Mouse (Mus musculus) left cerebral cortex, postnatal 4 days (tissue): ENCODE data around the gene Eif4a1. TPM values are rescaled to one million over a fixed set of nuclear protein-coding genes. Genes with fewer than 3 reads are reported as not detected.
"Not testable (repeated sequence)": the region's sequence is repeated elsewhere in the genome, so short reads cannot be mapped to it uniquely, and the experiment has no call there.

Source experiments
- DNase-seq: peaks from one replicate; pipeline ENCODE4 v3.0.0-alpha.2; 2022
- intact Hi-C: fragments of 180-260 bp; cut with DNase I; formaldehyde crosslinking; loops from one replicate; pipeline ENCODE4 v1.15.1; 2025
- total RNA-seq, 2 experiments: library from RNA; stranded (reverse); gene quantifications; 2 replicates each; pipeline ENCODE4 v1.2.3; 2021

The Eif4a1 gene
- total RNA-seq, 2 experiments from 2014 or later = 661 to 680 TPM

GRCm38 (mm10) chr11:69702886-69703285 lies 30.7 kb upstream of the Eif4a1 start:
- intact Hi-C loops, DNase-seq: not testable (repeated sequence)

GRCm38 (mm10) chr11:69699595-69699994 lies 27.4 kb upstream of the Eif4a1 start:
- intact Hi-C loops = no loop called here
- DNase-seq = no peak

GRCm38 (mm10) chr11:69698574-69698973 lies 26.4 kb upstream of the Eif4a1 start:
- DNase-seq = no peak

GRCm38 (mm10) chr11:69697396-69697795 lies 25.2 kb upstream of the Eif4a1 start:
- intact Hi-C loops = no loop called here
- no peak for DNase-seq

More at GRCm38 (mm10) chr11:69698574-69698973, 26.4 kb upstream of the Eif4a1 start:
- intact Hi-C loops = no loop called here

GRCm38 (mm10) chr11:69695361-69696181 lies 23.3 kb upstream of the Eif4a1 start, which contains the start of the genes Tnfsf12 and Tnfsfm13:
Gene Tnfsf12, minus strand, starts transcription at chr11:69695849.
Gene Tnfsfm13, minus strand, starts transcription at chr11:69696098.
- intact Hi-C loops = no loop called here
- peak; percentile 65 for DNase-seq

- no peak for DNase-seq
- intact Hi-C loops = no loop called here
These were observed 22.8 kb upstream of the Eif4a1 start for GRCm38 (mm10) chr11:69695046-69695360.

- intact Hi-C loops = no loop called here
These were observed 21.3 kb upstream of the Eif4a1 start for GRCm38 (mm10) chr11:69693421-69693965.

GRCm38 (mm10) chr11:69692863-69693262 lies 20.6 kb upstream of the Eif4a1 start:
- intact Hi-C loops = no loop called here
- no peak for DNase-seq

More at GRCm38 (mm10) chr11:69693421-69693965, 21.3 kb upstream of the Eif4a1 start:
- DNase-seq = no peak

GRCm38 (mm10) chr11:69692196-69692811 lies 20.1 kb upstream of the Eif4a1 start:
- intact Hi-C loops = no loop called here
- DNase-seq = no peak

GRCm38 (mm10) chr11:69689891-69690290 lies 17.7 kb upstream of the Eif4a1 start:
- no peak for DNase-seq
- intact Hi-C loops = no loop called here

- intact Hi-C loops = no loop called here
These were observed 14.8 kb upstream of the Eif4a1 start for GRCm38 (mm10) chr11:69687061-69687460.

GRCm38 (mm10) chr11:69686377-69686776 lies 14.2 kb upstream of the Eif4a1 start:
- intact Hi-C loops = no loop called here
- peak; percentile 84 for DNase-seq

More at GRCm38 (mm10) chr11:69687061-69687460, 14.8 kb upstream of the Eif4a1 start:
- no peak for DNase-seq

- intact Hi-C loops = no loop called here
- DNase-seq = peak; percentile 63
These were observed 13.4 kb upstream of the Eif4a1 start, which contains the start of gene Tnfsf13 for GRCm38 (mm10) chr11:69685526-69686148. Gene Tnfsf13, minus strand, starts transcription at chr11:69685784.

- intact Hi-C loops = loop anchor here (5.0 kb wide), 1 partner anchor 72 kb away; the partner anchor contains the start of gene Polr2a
- no peak for DNase-seq
These were observed 12.7 kb upstream of the Eif4a1 start for GRCm38 (mm10) chr11:69684936-69685335.

- intact Hi-C loops = loop anchor here (5.0 kb wide), 1 partner anchor 73 kb away; the partner anchor contains the start of gene Polr2a
- DNase-seq = no peak
These were observed 12.0 kb upstream of the Eif4a1 start for GRCm38 (mm10) chr11:69684128-69684745.

GRCm38 (mm10) chr11:69683576-69683975 lies 11.4 kb upstream of the Eif4a1 start:
- intact Hi-C loops = loop anchor here (5.0 kb wide), 1 partner anchor 74 kb away; the partner anchor contains the start of gene Polr2a

GRCm38 (mm10) chr11:69682840-69683533 lies 10.8 kb upstream of the Eif4a1 start:
- intact Hi-C loops = loop anchor here (5.0 kb wide), 1 partner anchor 74 kb away; the partner anchor contains the start of gene Polr2a
- DNase-seq = peak; percentile 93

More at GRCm38 (mm10) chr11:69683576-69683975, 11.4 kb upstream of the Eif4a1 start:
- no peak for DNase-seq

- peak; percentile 31 for DNase-seq
- intact Hi-C loops = loop anchor here (5.0 kb wide), 1 partner anchor 75 kb away; the partner anchor contains the start of gene Polr2a
These were observed 10.1 kb upstream of the Eif4a1 start for GRCm38 (mm10) chr11:69682209-69682839.
